Mouse (Mus musculus) hindbrain, embryonic 16.5 days (tissue): Measurements from ENCODE around the gene Sfr1. TPM values are rescaled to one million over a fixed set of nuclear protein-coding genes. Genes with fewer than 3 reads are reported as not detected.

Experiments
- ATAC-seq: fragments of 200-750 bp; cut with Nextera tagmentation; 2 replicates; pipeline ENCODE4 v1.8.0; 2017; ENCODE audit warnings: moderate TSS enrichment, moderate library complexity
- H3K27ac ChIP-seq: fragments of 300-500 bp; sonication (generic); 2 replicates; pipeline ENCODE4 v1.5.1; 2014; ENCODE audit warnings: low read depth, mild to moderate bottlenecking, control low read depth, low read length, moderate library complexity
- H3K27me3 ChIP-seq: fragments of 300-500 bp; sonication (generic); replicated peaks from 2 replicates; pipeline ENCODE4 v1.6.1; 2014; ENCODE audit warnings: low read length; ENCODE audit not compliant: control insufficient read depth, insufficient read depth
- H3K36me3 ChIP-seq: fragments of 300-500 bp; sonication (generic); 2 replicates; pipeline ENCODE4 v1.6.1; 2014; ENCODE audit warnings: mild to moderate bottlenecking, low read length, moderate library complexity, mixed read lengths; ENCODE audit not compliant: control insufficient read depth, insufficient read depth
- H3K4me1 ChIP-seq: fragments of 300-500 bp; sonication (generic); 2 replicates; pipeline ENCODE4 v1.6.1; 2014; ENCODE audit warnings: low read depth, low read length; ENCODE audit not compliant: control insufficient read depth, insufficient read depth
- H3K4me2 ChIP-seq: fragments of 300-500 bp; sonication (generic); 2 replicates; pipeline ENCODE4 v1.6.1; 2014; ENCODE audit warnings: mild to moderate bottlenecking, low read length, control low read depth, moderate library complexity
- H3K4me3 ChIP-seq: fragments of 300-500 bp; sonication (generic); 2 replicates; pipeline ENCODE4 v1.5.1; 2014; ENCODE audit warnings: mild to moderate bottlenecking, low read length, control low read depth, moderate library complexity
- H3K9ac ChIP-seq: fragments of 300-500 bp; sonication (generic); 2 replicates; pipeline ENCODE4 v1.6.1; 2014; ENCODE audit warnings: low read depth, mild to moderate bottlenecking, control low read depth, low read length, moderate library complexity
- H3K9me3 ChIP-seq: fragments of 300-500 bp; sonication (generic); 2 replicates; pipeline ENCODE4 v1.6.1; 2014; ENCODE audit warnings: mild to moderate bottlenecking, low read length, moderate library complexity; ENCODE audit not compliant: control insufficient read depth
- WGBS: fragments of 180-500 bp; shearing (Covaris S2); extraction: QIAGEN DNeasy Blood & Tissue Kit; methylation state at CpG from one replicate; pipeline ENCODE4 v1.1.7; 2014; 5-methylcytosine and 5-hydroxymethylcytosine counted together
- microRNA-seq: library from miRNA; unstranded; fragments of <30 nt; microRNA quantifications from one replicate; pipeline ENCODE4, GENCODE M21; 2017
- polyA plus RNA-seq: library from polyadenylated mRNA; unstranded; fragments of >200 nt; fragmentation: Nextera tagmentation; extraction: Ambion mirVana; gene quantifications from 2 replicates; pipeline ENCODE4 v1.2.1, GENCODE M21; 2015

Gene Sfr1
- polyA plus RNA-seq, 1 experiment from 2014 or later = 157 TPM

- ATAC-seq = no peak
- WGBS = 88% methylated on average over 7 of the region's 7 CpGs
These were observed 48.7 kb downstream of the Sfr1 start for GRCm38 (mm10) chr19:47780145-47780544.

GRCm38 (mm10) chr19:47780972-47781371, 49.5 kb downstream of the Sfr1 start:
- H3K27ac ChIP-seq = no peak overlapping the region
- no peak overlapping the region for H3K4me3 ChIP-seq
- no peaks in the 10 kb centered on the region for H3K9me3 ChIP-seq
- no peaks in the 10 kb centered on the region for H3K4me1 ChIP-seq
- ATAC-seq = no peak
- WGBS = 78% methylated on average over 11 of the region's 11 CpGs
- no peaks in the 10 kb centered on the region for H3K36me3 ChIP-seq
- no peak overlapping the region for H3K4me2 ChIP-seq
- no peak overlapping the region for H3K9ac ChIP-seq
- H3K27me3 ChIP-seq = no peaks in the 10 kb centered on the region

More at GRCm38 (mm10) chr19:47780145-47780544, 48.7 kb downstream of the Sfr1 start:
- Histone ChIP-seq H3K4me3 (no peak overlapping the region), H3K27me3 (no peaks in the 10 kb centered on the region), H3K9ac (no peak overlapping the region), H3K4me1 (no peaks in the 10 kb centered on the region), H3K4me2 (no peak overlapping the region), H3K27ac (no peak overlapping the region), H3K36me3 (no peaks in the 10 kb centered on the region), H3K9me3 (no peaks in the 10 kb centered on the region)

- no peak for ATAC-seq
- Histone ChIP-seq H3K4me3 (no peak overlapping the region), H3K4me1 (no peaks in the 10 kb centered on the region), H3K4me2 (no peak overlapping the region), H3K9ac (no peak overlapping the region), H3K36me3 (no peaks in the 10 kb centered on the region), H3K27me3 (no peaks in the 10 kb centered on the region), H3K9me3 (no peaks in the 10 kb centered on the region), H3K27ac (no peak overlapping the region)
- WGBS = 92% methylated on average over 6 of the region's 6 CpGs
These were observed 52.4 kb downstream of the Sfr1 start for GRCm38 (mm10) chr19:47783898-47784297.

Small RNA genes lying within 50 kb of the gene (microRNA-seq; reads per million reads assigned to microRNA genes)
- not detected for gene Mir8090

Other genes with a start within 250 kb of the Sfr1 start
- gene Stn1, start 194.2 kb upstream of the Sfr1 start, polyA plus RNA-seq = 28.2 and 32.1 TPM in 2 replicates
- 5.6 and 5.8 TPM in 2 replicates for gene Slk, start 152.0 kb upstream of the Sfr1 start, polyA plus RNA-seq
- 0.39 and 0.44 TPM in 2 replicates for gene Col17a1, start 39.6 kb upstream of the Sfr1 start, polyA plus RNA-seq
- gene Gsto1, start 123.3 kb downstream of the Sfr1 start, polyA plus RNA-seq = 136 and 148 TPM in 2 replicates
- 1.2 and 1.4 TPM in 2 replicates for gene Gsto2, start 133.9 kb downstream of the Sfr1 start, polyA plus RNA-seq
- gene Cfap43, start 187.6 kb downstream of the Sfr1 start, polyA plus RNA-seq = 2.9 and 3.0 TPM in 2 replicates
- gene Itprip, start 187.6 kb downstream of the Sfr1 start, polyA plus RNA-seq = 4.4 and 4.9 TPM in 2 replicates
- 0.60 and 0.88 TPM in 2 replicates for gene Cfap58, start 206.0 kb downstream of the Sfr1 start, polyA plus RNA-seq